Mouse (Mus musculus) cerebellum, adult 2 months (tissue): ENCODE measurements at regions not wholly inside any gene's neighbourhood (a gene's known extent, or its start where the extent isn't known, plus 50 kb on each side); places are given as distances from the start of the nearest gene placed in this dataset.

Experiments
- CTCF ChIP-seq: fragments of 200-500 bp; IDR thresholded peaks from 2 replicates; pipeline ENCODE4 v1.5.1; 2011; ENCODE audit warnings: low read depth, mild to moderate bottlenecking, control low read depth, low read length, moderate library complexity, borderline replicate concordance; ENCODE audit not compliant: insufficient read depth
- POLR2A ChIP-seq: fragments of 200-500 bp; IDR thresholded peaks from 2 replicates; pipeline ENCODE4 v1.6.1; 2011; ENCODE audit warnings: low read length, control low read depth, borderline replicate concordance; ENCODE audit not compliant: insufficient read depth

DNA sequence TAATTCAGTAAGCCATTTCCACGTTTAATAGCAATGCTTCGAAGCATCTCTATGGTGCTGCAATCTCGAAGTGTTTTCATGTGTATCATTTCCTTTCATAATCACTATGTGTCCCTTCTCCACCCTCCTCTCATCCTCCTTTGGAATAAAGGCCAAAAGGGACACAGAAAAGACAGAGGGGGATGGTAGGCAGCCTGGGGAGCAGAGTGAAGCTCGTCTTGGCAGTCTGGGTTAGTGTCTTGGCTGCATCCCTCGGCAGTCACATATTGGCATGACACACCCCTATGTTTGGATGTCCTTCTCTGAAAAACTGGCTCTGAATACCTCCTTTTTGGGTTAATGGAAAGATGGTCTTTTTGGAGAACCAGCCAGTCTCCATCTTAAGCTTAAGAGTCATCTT is 56.9 kb upstream of the Zfp366 start:
- TF ChIP-seq CTCF (no peak), POLR2A (no peak)
